Mouse (Mus musculus): ENCODE results near the gene Spdya.
"Not testable (repeated sequence)": the region's sequence is repeated elsewhere in the genome, so short reads cannot be mapped to it uniquely, and the experiment has no call there.

Spdya gene

GRCm38 (mm10) chr17:71551757-71552451 lies at the start of gene Spdya:
TSS of gene Spdya (plus strand) at chr17:71552061.
- peak; percentile 96 for ATAC-seq (ENCODE audit: insufficient number of reproducible peaks, low FRiP score, low TSS enrichment)

DNA sequence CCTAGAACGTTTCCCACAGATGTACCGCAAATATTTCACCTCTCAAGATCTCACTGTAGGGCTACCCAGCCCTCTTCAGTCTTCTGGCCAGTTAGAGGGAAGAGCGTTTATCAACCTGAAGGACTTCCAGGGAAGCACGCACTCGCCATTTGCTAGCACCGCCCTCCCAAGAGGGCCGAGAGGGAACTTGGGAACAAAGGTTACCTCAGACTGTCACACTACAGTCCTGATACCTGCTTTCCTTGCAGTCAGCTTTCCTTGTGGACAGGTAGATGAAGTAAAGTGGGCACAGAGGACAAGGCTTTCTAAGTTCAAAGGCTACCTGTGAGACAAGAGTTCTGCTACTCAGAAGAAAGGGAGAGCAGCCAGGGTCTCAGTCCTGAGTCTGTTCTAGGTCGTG lies 45.0 kb upstream of the Spdya start:
- ATAC-seq (ENCODE audit: insufficient number of reproducible peaks, low FRiP score, low TSS enrichment): no peak

- ATAC-seq (ENCODE audit: insufficient number of reproducible peaks, low FRiP score, low TSS enrichment): no peak
Measured at GRCm38 (mm10) chr17:71510297-71510696, 41.6 kb upstream of the Spdya start.

DNA sequence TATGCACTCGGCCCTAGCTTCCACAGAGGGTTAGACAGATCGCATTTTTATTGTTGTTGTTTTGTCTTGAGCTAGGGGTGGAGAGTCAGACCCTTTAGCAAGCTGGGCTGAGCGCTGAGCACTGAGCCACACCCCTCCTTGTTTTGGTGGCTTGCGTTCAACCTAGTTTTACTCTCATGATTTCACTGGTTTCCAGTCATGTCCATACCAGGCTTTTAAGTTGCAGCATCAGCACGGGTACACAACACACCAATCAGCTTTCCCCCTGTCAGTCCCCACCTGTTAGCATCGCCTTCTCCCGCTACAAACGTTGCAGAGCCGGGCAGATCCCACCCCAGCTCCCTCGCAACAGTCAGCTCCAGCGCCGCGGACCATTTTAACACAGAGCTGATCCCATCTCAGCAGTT lies 25.6 kb upstream of the Spdya start:
- peak; percentile 45 for ATAC-seq (ENCODE audit: insufficient number of reproducible peaks, low FRiP score, low TSS enrichment)

- peak; percentile 99 for ATAC-seq (ENCODE audit: insufficient number of reproducible peaks, low FRiP score, low TSS enrichment)
Measured at GRCm38 (mm10) chr17:71526711-71527564, 24.9 kb upstream of the Spdya start, which contains the start of gene Ndc80. TSS of gene Ndc80 (minus strand) at chr17:71526857.

GRCm38 (mm10) chr17:71528042-71528441 lies 23.8 kb upstream of the Spdya start:
- ATAC-seq (ENCODE audit: insufficient number of reproducible peaks, low FRiP score, low TSS enrichment): no peak

DNA sequence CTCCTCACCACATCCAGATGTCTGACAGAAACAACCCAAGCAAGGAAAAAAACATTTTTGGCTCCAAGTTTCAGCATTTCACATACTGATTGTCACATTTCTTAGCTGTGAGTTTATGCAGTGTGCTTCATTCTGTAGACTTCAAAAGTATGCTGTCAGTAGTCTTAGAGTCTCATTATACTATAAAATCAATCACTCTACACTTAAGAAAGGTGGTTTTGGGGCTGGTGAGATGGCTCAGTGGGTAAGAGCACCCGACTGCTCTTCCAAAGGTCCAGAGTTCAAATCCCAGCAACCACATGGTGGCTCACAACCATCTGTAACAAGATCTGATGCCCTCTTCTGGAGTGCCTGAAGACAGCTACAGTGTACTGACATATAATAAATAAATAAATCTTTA lies 16.3 kb upstream of the Spdya start:
- not testable (repeated sequence) for ATAC-seq (ENCODE audit: insufficient number of reproducible peaks, low FRiP score, low TSS enrichment)

DNA sequence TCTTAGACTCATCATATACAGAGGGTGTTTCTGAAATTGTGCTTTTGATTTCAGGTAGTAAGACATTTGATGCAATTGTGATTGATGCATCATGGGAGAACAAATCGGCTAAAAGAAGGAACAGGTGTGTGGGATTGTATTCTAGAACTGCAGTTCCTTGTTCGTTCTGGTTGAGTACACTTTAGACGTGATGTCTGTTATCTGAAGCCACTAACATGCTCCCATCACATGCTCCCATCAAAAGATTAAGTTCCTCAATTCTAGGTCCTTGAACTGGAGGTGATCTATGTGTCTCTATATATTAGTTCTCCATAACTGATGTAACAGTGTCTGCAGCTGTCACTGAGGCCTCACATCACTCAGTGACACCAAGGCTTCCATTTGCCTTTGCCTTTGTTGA lies 14.7 kb upstream of the Spdya start:
- no peak for ATAC-seq (ENCODE audit: insufficient number of reproducible peaks, low FRiP score, low TSS enrichment)

- ATAC-seq (ENCODE audit: insufficient number of reproducible peaks, low FRiP score, low TSS enrichment): no peak
Measured at GRCm38 (mm10) chr17:71548586-71548985, 3.3 kb upstream of the Spdya start.

GRCm38 (mm10) chr17:71551350-71551749 lies 511 bp upstream of the Spdya start:
- no peak for ATAC-seq (ENCODE audit: insufficient number of reproducible peaks, low FRiP score, low TSS enrichment)

- no peak for ATAC-seq (ENCODE audit: insufficient number of reproducible peaks, low FRiP score, low TSS enrichment)
Measured at GRCm38 (mm10) chr17:71552901-71553300, 1.0 kb downstream of the Spdya start.

DNA sequence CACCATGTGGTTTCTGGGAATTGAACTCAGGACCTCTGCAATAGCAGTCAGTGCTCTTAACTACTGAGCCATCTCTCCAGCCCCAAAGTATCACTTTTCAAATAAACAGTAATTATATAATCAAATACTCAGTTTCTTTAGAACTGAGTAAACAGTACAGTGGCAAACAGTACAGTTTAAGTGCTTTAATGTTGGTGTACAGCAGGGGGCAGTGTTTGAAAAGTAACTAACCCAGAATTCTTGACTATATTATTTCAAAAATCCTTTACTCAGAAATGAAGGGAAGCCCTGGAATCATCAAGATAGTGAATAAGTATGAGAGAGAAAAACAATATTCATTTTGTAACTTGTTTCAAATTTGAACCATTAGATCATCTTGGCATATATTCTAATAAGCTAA lies 9.8 kb downstream of the Spdya start:
- no peak for ATAC-seq (ENCODE audit: insufficient number of reproducible peaks, low FRiP score, low TSS enrichment)

- ATAC-seq (ENCODE audit: insufficient number of reproducible peaks, low FRiP score, low TSS enrichment): no peak
Measured at GRCm38 (mm10) chr17:71579176-71579705, 27.4 kb downstream of the Spdya start.

GRCm38 (mm10) chr17:71597881-71598658 lies 46.2 kb downstream of the Spdya start:
- peak; percentile 72; the same call in 1 of the 2 replicates for ATAC-seq (ENCODE audit: insufficient number of reproducible peaks, low FRiP score, low TSS enrichment)

- peak; percentile 88 for ATAC-seq (ENCODE audit: insufficient number of reproducible peaks, low FRiP score, low TSS enrichment)
Measured at GRCm38 (mm10) chr17:71598659-71599554, 47.0 kb downstream of the Spdya start.

DNA sequence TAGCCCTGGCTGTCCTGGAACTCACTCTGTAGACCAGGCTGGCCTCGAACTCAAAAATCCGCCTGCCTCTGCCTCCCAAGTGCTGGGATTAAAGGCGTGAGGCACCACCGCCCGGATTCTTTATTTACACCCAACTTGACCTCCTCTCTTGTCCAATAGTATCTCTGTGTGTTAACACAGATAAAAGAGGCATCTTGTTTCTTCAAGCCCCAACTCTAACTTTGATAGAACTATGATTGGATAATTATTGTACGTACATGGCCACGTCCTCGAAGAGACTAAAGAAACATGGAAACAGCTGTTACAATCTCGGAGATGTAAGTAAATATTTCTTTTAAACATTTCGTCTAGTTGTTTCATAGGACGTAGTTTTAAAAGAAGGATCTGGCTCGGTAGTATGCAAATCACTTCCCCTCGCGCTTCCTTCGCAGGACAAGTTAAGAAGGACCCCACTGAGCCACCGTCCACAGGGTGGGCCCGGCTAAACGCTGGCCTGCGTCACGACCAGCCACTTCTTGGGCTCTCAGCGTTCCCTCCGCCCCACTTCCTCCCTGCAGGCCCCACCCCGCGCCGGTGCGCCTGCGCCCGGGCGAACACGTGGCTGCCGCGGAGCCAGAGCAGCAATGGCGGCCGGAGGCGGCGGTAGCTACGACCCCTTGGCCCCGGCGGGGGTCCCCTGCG lies 63.9 kb downstream of the Spdya start, which contains the start of gene Wdr43:
Gene Wdr43 (plus strand): TSS at position 258 of the 681 bp plus-strand sequence.
- peak; percentile 99 for ATAC-seq (ENCODE audit: insufficient number of reproducible peaks, low FRiP score, low TSS enrichment)

- 0 out of 2 replicates have a peak, but pooled peaks have one; percentile 37 for ATAC-seq (ENCODE audit: insufficient number of reproducible peaks, low FRiP score, low TSS enrichment)
Measured at GRCm38 (mm10) chr17:71616319-71617032, 64.6 kb downstream of the Spdya start.

GRCm38 (mm10) chr17:71617033-71617362 lies 65.1 kb downstream of the Spdya start:
- ATAC-seq (ENCODE audit: insufficient number of reproducible peaks, low FRiP score, low TSS enrichment): no peak
